Mouse (Mus musculus) embryonic facial prominence, embryonic 15.5 days (tissue): ENCODE results near the gene Jph4. TPM values are rescaled to one million over a fixed set of nuclear protein-coding genes. Genes with fewer than 3 reads are reported as not detected.

Experiments used
- ATAC-seq: fragments of 200-750 bp; cut with Nextera tagmentation; 2 replicates; pipeline ENCODE4 v1.8.0; 2017; ENCODE audit warnings: low read depth, moderate TSS enrichment; ENCODE audit not compliant: insufficient number of reproducible peaks, low FRiP score, low TSS enrichment
- H3K27ac ChIP-seq: fragments of 300-500 bp; sonication (generic); replicated peaks from 2 replicates; pipeline ENCODE4 v1.5.1; 2015; ENCODE audit warnings: mild to moderate bottlenecking, inconsistent platforms
- H3K27me3 ChIP-seq: fragments of 300-500 bp; sonication (generic); 2 replicates; pipeline ENCODE4 v1.6.1; 2015; ENCODE audit warnings: inconsistent platforms
- H3K36me3 ChIP-seq: fragments of 300-500 bp; sonication (generic); 2 replicates; pipeline ENCODE4 v1.6.1; 2015; ENCODE audit warnings: mild to moderate bottlenecking, inconsistent platforms
- H3K4me1 ChIP-seq: fragments of 300-500 bp; sonication (generic); 2 replicates; pipeline ENCODE4 v1.6.1; 2015; ENCODE audit warnings: inconsistent platforms
- H3K4me2 ChIP-seq: fragments of 300-500 bp; sonication (generic); replicated peaks from 2 replicates; pipeline ENCODE4 v1.6.1; 2015; ENCODE audit warnings: mild to moderate bottlenecking, inconsistent platforms
- H3K4me3 ChIP-seq: fragments of 300-500 bp; sonication (generic); replicated peaks from 2 replicates; pipeline ENCODE4 v1.5.1; 2015; ENCODE audit warnings: mild to moderate bottlenecking, inconsistent platforms
- H3K9ac ChIP-seq: fragments of 300-500 bp; sonication (generic); 2 replicates; pipeline ENCODE4 v1.6.1; 2015; ENCODE audit warnings: inconsistent platforms
- H3K9me3 ChIP-seq: fragments of 300-500 bp; sonication (generic); replicated peaks from 2 replicates; pipeline ENCODE4 v1.6.1; 2016; ENCODE audit warnings: inconsistent platforms
- WGBS: fragments of 180-500 bp; shearing (Covaris S2); methylation state at CpG from one replicate; pipeline ENCODE4 v1.1.7; 2015; 5-methylcytosine and 5-hydroxymethylcytosine counted together
- polyA plus RNA-seq: library from polyadenylated mRNA; unstranded; fragments of >200 nt; fragmentation: Nextera tagmentation; extraction: Ambion mirVana; gene quantifications from 2 replicates; pipeline ENCODE4 v1.2.1, GENCODE M21; 2015

Jph4 gene
- polyA plus RNA-seq, 1 experiment from 2014 or later = 3.6 TPM

- H3K4me2 ChIP-seq = peak overlapping the region; percentile 66; the same call in 1 of the 2 replicates
- peaks cover 8% of the 10 kb centered on the region for H3K36me3 ChIP-seq
- ATAC-seq = no peak
- peaks cover 41% of the 10 kb centered on the region for H3K4me1 ChIP-seq
- no peaks in the 10 kb centered on the region for H3K27me3 ChIP-seq
- WGBS = 43% methylated on average over 6 of the region's 6 CpGs
- 0 out of 2 replicates have a peak overlapping the region, but pooled peaks have one; percentile 80 for H3K4me3 ChIP-seq
- H3K27ac ChIP-seq = no peak overlapping the region
- H3K9ac ChIP-seq = no peak overlapping the region
- H3K9me3 ChIP-seq = no peaks in the 10 kb centered on the region
These were observed 22.8 kb downstream of the Jph4 start for GRCm38 (mm10) chr14:55093927-55094326.

- peak within 1 kb of the TSS; percentile 76 for H3K4me2 ChIP-seq
- peaks cover 43% of the 10 kb centered on the region for H3K4me1 ChIP-seq
- H3K27ac ChIP-seq = peak within 1 kb of the TSS; percentile 65
- WGBS = under 1% methylated on average over 34 of the region's 34 CpGs
- peak within 1 kb of the TSS; percentile 56 for H3K4me3 ChIP-seq
- peak within 1 kb of the TSS; percentile 47 for H3K9ac ChIP-seq
- H3K36me3 ChIP-seq = no peaks in the 10 kb centered on the region
- ATAC-seq = peak; percentile 90
- H3K9me3 ChIP-seq = no peaks in the 10 kb centered on the region
- H3K27me3 ChIP-seq = no peaks in the 10 kb centered on the region
These were observed 24.6 kb downstream of the Jph4 start, which contains the start of gene Zfhx2 for GRCm38 (mm10) chr14:55092011-55092577. Gene Zfhx2 (minus strand): TSS chr14:55092324.

- no peaks in the 10 kb centered on the region for H3K27me3 ChIP-seq
- H3K9ac ChIP-seq = peak overlapping the region; percentile 47
- peak overlapping the region; percentile 56 for H3K4me3 ChIP-seq
- WGBS = 4% methylated on average over 34 of the region's 34 CpGs
- H3K4me1 ChIP-seq = peaks cover 36% of the 10 kb centered on the region
- H3K27ac ChIP-seq = peak overlapping the region; percentile 65
- ATAC-seq = no peak
- no peaks in the 10 kb centered on the region for H3K9me3 ChIP-seq
- H3K36me3 ChIP-seq = no peaks in the 10 kb centered on the region
- H3K4me2 ChIP-seq = peak overlapping the region; percentile 76
These were observed 25.4 kb downstream of the Jph4 start for GRCm38 (mm10) chr14:55091209-55091865.

- Histone ChIP-seq H3K4me2 (no peak overlapping the region), H3K9ac (no peak overlapping the region), H3K4me1 (peaks cover 24% of the 10 kb centered on the region), H3K27me3 (no peaks in the 10 kb centered on the region), H3K36me3 (no peaks in the 10 kb centered on the region), H3K9me3 (no peaks in the 10 kb centered on the region), H3K27ac (no peak overlapping the region), H3K4me3 (no peak overlapping the region)
- ATAC-seq = no peak
- 65% methylated on average over 13 of the region's 13 CpGs for WGBS
These were observed 27.4 kb downstream of the Jph4 start for GRCm38 (mm10) chr14:55089199-55089947.

DNA sequence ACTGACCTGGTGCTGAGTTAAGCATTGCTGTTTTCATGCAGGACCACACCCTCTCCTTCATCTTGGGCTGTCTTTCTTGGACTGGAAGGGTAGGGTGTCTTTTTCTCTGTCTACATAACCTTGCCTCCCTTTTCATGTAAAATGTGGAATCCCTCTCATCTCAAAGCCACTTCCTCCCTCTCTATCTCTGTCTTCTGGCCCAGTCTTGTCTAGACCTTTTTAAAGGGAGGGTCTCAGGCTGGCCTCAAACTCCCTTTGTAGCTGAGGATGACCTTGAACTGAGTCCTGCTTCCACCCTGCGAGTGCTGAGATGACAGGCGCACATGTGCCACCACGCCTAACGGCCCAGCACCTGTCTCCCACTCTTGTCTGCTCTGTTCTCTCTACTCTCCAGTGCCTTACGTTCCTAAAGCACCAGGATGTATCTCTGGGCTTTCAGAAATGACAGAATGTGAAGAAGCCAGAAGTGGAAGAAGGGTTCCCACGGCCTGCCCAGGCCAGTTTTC lies 30.7 kb downstream of the Jph4 start:
- H3K36me3 ChIP-seq = no peaks in the 10 kb centered on the region
- H3K4me2 ChIP-seq = no peak overlapping the region
- H3K9me3 ChIP-seq = no peaks in the 10 kb centered on the region
- no peak for ATAC-seq
- no peak overlapping the region for H3K4me3 ChIP-seq
- no peak overlapping the region for H3K27ac ChIP-seq
- peaks cover 10% of the 10 kb centered on the region for H3K4me1 ChIP-seq
- no peaks in the 10 kb centered on the region for H3K27me3 ChIP-seq
- WGBS = 86% methylated on average over 6 of the region's 6 CpGs
- no peak overlapping the region for H3K9ac ChIP-seq

DNA sequence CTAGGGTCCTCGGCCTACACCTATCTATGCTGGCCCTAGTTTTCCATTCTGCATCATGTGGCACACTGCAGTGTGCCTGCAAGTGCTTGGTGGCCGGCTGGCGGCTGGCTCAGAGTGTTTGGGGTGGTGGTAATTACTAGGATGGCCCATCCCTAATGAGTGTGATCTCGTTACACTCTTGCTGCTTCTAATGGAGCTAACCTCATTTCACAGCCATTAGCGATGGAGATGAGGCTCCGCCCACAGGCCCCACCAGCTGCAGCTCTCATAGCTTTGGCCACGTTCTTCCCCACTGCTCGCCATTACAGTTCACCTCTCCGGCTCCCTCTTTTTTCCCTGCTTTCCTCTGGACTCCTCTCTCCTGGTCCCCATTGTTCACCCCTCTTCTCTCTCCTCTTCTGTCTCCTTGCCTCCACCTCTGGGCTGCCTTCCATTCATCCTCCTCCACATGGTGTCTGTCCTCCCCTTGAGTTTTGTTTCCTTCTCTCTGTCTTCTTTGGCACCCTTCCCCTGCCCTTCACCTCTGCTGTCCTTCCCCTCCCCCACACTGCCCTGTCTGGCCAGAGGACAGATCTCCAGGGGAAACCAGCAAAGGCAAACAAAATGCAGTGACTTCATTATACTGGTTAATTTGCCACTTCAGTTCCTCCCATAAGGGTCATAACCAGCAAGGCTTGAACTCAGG lies 31.3 kb downstream of the Jph4 start:
- Histone ChIP-seq H3K4me3 (no peak overlapping the region), H3K9me3 (no peaks in the 10 kb centered on the region), H3K9ac (no peak overlapping the region), H3K4me1 (peaks cover 6% of the 10 kb centered on the region; the same call in 1 of the 2 replicates), H3K27ac (no peak overlapping the region), H3K27me3 (no peaks in the 10 kb centered on the region), H3K36me3 (no peaks in the 10 kb centered on the region), H3K4me2 (no peak overlapping the region)
- 0 out of 2 replicates have a peak, but pooled peaks have one; percentile 40 for ATAC-seq
- WGBS = 49% methylated on average over 9 of the region's 9 CpGs

- no peak overlapping the region for H3K4me3 ChIP-seq
- H3K9me3 ChIP-seq = no peaks in the 10 kb centered on the region
- no peak overlapping the region for H3K4me2 ChIP-seq
- H3K27me3 ChIP-seq = no peaks in the 10 kb centered on the region
- H3K4me1 ChIP-seq = peaks cover 13% of the 10 kb centered on the region
- H3K36me3 ChIP-seq = no peaks in the 10 kb centered on the region
- H3K27ac ChIP-seq = no peak overlapping the region
- WGBS = 44% methylated on average over 6 of the region's 6 CpGs
- ATAC-seq = no peak
- no peak overlapping the region for H3K9ac ChIP-seq
These were observed 33.3 kb downstream of the Jph4 start for GRCm38 (mm10) chr14:55083481-55083880.

GRCm38 (mm10) chr14:55081105-55081504 lies 35.6 kb downstream of the Jph4 start:
- H3K36me3 ChIP-seq = no peaks in the 10 kb centered on the region
- 0 out of 2 replicates have a peak, but pooled peaks cover 2% of the 10 kb centered on the region for H3K27me3 ChIP-seq
- no peak overlapping the region for H3K27ac ChIP-seq
- no peak for ATAC-seq
- H3K9me3 ChIP-seq = no peaks in the 10 kb centered on the region
- H3K4me2 ChIP-seq = no peak overlapping the region
- peaks cover 27% of the 10 kb centered on the region for H3K4me1 ChIP-seq
- no peak overlapping the region for H3K9ac ChIP-seq
- no peak overlapping the region for H3K4me3 ChIP-seq
- 47% methylated on average over 5 of the region's 5 CpGs for WGBS

DNA sequence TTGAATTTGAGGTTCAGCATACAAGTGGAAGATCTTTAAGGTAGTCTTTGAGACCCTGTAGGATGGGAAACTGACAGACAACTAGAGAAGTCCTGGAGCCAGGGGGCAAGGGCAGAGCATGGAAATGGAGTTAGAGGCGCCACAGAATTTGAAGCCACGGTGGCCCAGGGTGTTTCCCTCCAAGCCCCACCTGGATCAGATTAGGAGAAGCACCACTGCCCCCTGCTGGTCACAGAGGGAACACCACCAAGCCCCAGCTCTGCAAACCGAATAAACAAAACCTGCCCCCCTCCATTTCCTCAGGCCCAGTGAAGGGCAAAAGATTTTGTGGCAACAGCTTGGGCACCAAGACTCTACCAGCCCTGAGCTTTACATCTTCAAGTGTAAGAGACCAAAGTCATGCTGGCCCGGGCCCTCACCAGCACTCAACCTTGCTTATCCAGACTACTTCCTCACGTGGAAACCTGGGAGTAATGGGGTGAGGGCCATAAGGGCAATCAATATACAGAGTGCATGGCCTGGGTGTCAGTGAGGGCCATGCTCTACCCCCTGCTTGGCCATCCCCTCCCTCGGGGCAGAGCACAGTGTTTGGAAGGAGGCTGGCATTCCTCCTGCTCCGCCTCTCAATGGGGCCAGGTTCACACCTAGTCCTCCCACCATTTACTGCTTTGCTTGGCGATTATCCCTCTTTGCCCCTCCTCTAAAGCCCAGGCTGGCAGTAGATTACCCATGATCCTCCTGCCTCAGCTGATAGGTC lies 37.3 kb downstream of the Jph4 start:
- H3K4me2 ChIP-seq = peak overlapping the region; percentile 42
- H3K9me3 ChIP-seq = no peaks in the 10 kb centered on the region
- no peaks in the 10 kb centered on the region for H3K36me3 ChIP-seq
- peak overlapping the region; percentile 31; the same call in 1 of the 2 replicates for H3K27ac ChIP-seq
- H3K4me3 ChIP-seq = no peak overlapping the region
- H3K4me1 ChIP-seq = peaks cover 30% of the 10 kb centered on the region
- H3K9ac ChIP-seq = no peak overlapping the region
- H3K27me3 ChIP-seq = 0 out of 2 replicates have a peak, but pooled peaks cover 2% of the 10 kb centered on the region
- 22% methylated on average over 8 of the region's 8 CpGs for WGBS
- ATAC-seq = peak; percentile 5; the same call in 1 of the 2 replicates

DNA sequence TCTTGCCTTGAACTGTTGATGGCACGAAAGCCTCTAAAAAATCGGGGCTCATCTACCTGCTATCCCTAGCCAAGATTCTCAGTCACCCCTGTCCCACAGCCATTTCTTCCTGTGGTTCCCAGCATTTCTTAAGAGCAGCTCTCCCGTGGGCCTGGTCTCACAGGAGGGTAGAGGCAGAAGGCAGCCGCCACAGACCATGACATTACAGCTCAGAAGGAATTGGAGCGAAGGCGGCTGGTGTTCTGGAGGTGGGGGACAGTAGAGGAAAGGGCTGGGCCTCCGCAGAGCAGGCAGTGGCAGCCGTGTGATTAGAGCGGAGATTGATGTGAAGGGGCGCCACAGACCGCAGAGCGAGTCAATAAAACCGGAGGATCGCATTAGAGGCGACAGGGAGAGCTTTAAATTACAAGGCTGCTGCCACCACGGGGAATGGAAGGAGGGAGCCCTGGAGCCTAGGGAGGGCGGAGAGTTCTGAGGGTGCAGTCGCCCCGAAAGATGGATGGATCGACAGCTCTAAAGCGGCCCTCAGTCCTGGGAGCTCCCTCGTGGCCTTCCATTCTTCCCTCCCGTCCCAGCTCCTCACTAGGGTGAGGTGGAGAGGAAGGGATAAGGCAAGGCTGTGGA lies 38.3 kb downstream of the Jph4 start:
- 12% methylated on average over 23 of the region's 23 CpGs for WGBS
- H3K4me1 ChIP-seq = peaks cover 30% of the 10 kb centered on the region
- no peaks in the 10 kb centered on the region for H3K36me3 ChIP-seq
- no peak overlapping the region for H3K9ac ChIP-seq
- peak overlapping the region; percentile 31 for H3K27ac ChIP-seq
- ATAC-seq = peak; percentile 59
- peak overlapping the region; percentile 42 for H3K4me2 ChIP-seq
- 0 out of 2 replicates have a peak, but pooled peaks cover 2% of the 10 kb centered on the region for H3K27me3 ChIP-seq
- H3K4me3 ChIP-seq = 0 out of 2 replicates have a peak overlapping the region, but pooled peaks have one; percentile 8
- H3K9me3 ChIP-seq = no peaks in the 10 kb centered on the region
